Mouse (Mus musculus) lung, adult 18-20 months (tissue): Measurements from ENCODE around the gene Kcnq1.

ENCODE experiments used
- DNase-seq, 2 experiments: peaks; one replicate each; pipeline ENCODE4 v3.0.0; 2022; ENCODE audit warnings: mixed read lengths in 2 of 2

Gene Kcnq1

GRCm38 (mm10) chr7:143432631-143433030 is 326.5 kb downstream of the Kcnq1 start:
- no peak for DNase-seq

GRCm38 (mm10) chr7:143433331-143433730 is 327.2 kb downstream of the Kcnq1 start:
- no peak for DNase-seq

GRCm38 (mm10) chr7:143437231-143437893 is 331.2 kb downstream of the Kcnq1 start:
- DNase-seq, result no peak

- DNase-seq, result no peak
Measured at GRCm38 (mm10) chr7:143437894-143438581, 331.9 kb downstream of the Kcnq1 start.

- DNase-seq, result no peak
Measured at GRCm38 (mm10) chr7:143438965-143439364, 332.8 kb downstream of the Kcnq1 start.

- no peak for DNase-seq
Measured at GRCm38 (mm10) chr7:143444580-143444954, 338.4 kb downstream of the Kcnq1 start.

- no peak for DNase-seq
Measured at GRCm38 (mm10) chr7:143444955-143445648, 338.9 kb downstream of the Kcnq1 start.

GRCm38 (mm10) chr7:143445651-143446460 is 339.7 kb downstream of the Kcnq1 start:
- DNase-seq, result no peak

GRCm38 (mm10) chr7:143447130-143447529 is 341.0 kb downstream of the Kcnq1 start:
- no peak for DNase-seq

- no peak for DNase-seq
Measured at GRCm38 (mm10) chr7:143458963-143459331, 352.8 kb downstream of the Kcnq1 start.

GRCm38 (mm10) chr7:143459332-143460211 is 353.4 kb downstream of the Kcnq1 start:
- DNase-seq, result peak; percentile 43 to 45

GRCm38 (mm10) chr7:143460217-143460834 is 354.2 kb downstream of the Kcnq1 start:
- no peak for DNase-seq

GRCm38 (mm10) chr7:143460874-143461273 is 354.7 kb downstream of the Kcnq1 start, which contains the start of gene Cdkn1c:
TSS of gene Cdkn1c (minus strand) at chr7:143461050.
- peak; percentile 91 to 93 for DNase-seq

- no peak for DNase-seq
Measured at GRCm38 (mm10) chr7:143461294-143461870, 355.2 kb downstream of the Kcnq1 start.

GRCm38 (mm10) chr7:143461920-143462319 is 355.8 kb downstream of the Kcnq1 start:
- DNase-seq, result no peak

GRCm38 (mm10) chr7:143462516-143462915 is 356.4 kb downstream of the Kcnq1 start:
- DNase-seq, result no peak

GRCm38 (mm10) chr7:143463865-143464415 is 357.8 kb downstream of the Kcnq1 start:
- DNase-seq, result peak; percentile 74 to 75

- DNase-seq, result peak; percentile 51 to 65
Measured at GRCm38 (mm10) chr7:143464811-143465560, 358.8 kb downstream of the Kcnq1 start.

- peak; percentile 68 to 72 for DNase-seq
Measured at GRCm38 (mm10) chr7:143466099-143466677, 360.0 kb downstream of the Kcnq1 start.

- DNase-seq, result no peak
Measured at GRCm38 (mm10) chr7:143467714-143468113, 361.6 kb downstream of the Kcnq1 start.
